Mouse (Mus musculus): ENCODE data around the gene Mtrex. TPM values are rescaled to one million over a fixed set of nuclear protein-coding genes. Genes with fewer than 3 reads are reported as not detected.

Mtrex gene
- total RNA-seq, 2 experiments from 2014 or later = 69.9 to 85.6 TPM

- 0 out of 2 replicates have a peak, but pooled peaks have one; percentile 9 for ATAC-seq (replicated peaks; ENCODE audit: poor library complexity)
Observed at GRCm38 (mm10) chr13:112870039-112870690, 57.0 kb downstream of the Mtrex start.

- no peak for ATAC-seq (replicated peaks; ENCODE audit: poor library complexity)
Observed at GRCm38 (mm10) chr13:112867381-112867780, 59.8 kb downstream of the Mtrex start.

GRCm38 (mm10) chr13:112866782-112867181 lies 60.4 kb downstream of the Mtrex start:
- peak; percentile 33; the same call in 1 of the 2 replicates for ATAC-seq (replicated peaks; ENCODE audit: poor library complexity)

- no peak for ATAC-seq (replicated peaks; ENCODE audit: poor library complexity)
Observed at GRCm38 (mm10) chr13:112862978-112863677, 64.1 kb downstream of the Mtrex start.

- ATAC-seq (replicated peaks; ENCODE audit: poor library complexity) = no peak
Observed at GRCm38 (mm10) chr13:112862342-112862741, 64.9 kb downstream of the Mtrex start.

GRCm38 (mm10) chr13:112861825-112862306 lies 65.3 kb downstream of the Mtrex start:
- no peak for ATAC-seq (replicated peaks; ENCODE audit: poor library complexity)

GRCm38 (mm10) chr13:112860911-112861310 lies 66.3 kb downstream of the Mtrex start:
- no peak for ATAC-seq (replicated peaks; ENCODE audit: poor library complexity)

GRCm38 (mm10) chr13:112860370-112860769 lies 66.8 kb downstream of the Mtrex start:
- no peak for ATAC-seq (replicated peaks; ENCODE audit: poor library complexity)

GRCm38 (mm10) chr13:112859574-112860134 lies 67.5 kb downstream of the Mtrex start:
- no peak for ATAC-seq (replicated peaks; ENCODE audit: poor library complexity)

GRCm38 (mm10) chr13:112857921-112858320 lies 69.3 kb downstream of the Mtrex start:
- ATAC-seq (replicated peaks; ENCODE audit: poor library complexity) = no peak

- ATAC-seq (replicated peaks; ENCODE audit: poor library complexity) = peak; percentile 37; the same call in 1 of the 2 replicates
Observed at GRCm38 (mm10) chr13:112854402-112854801, 72.8 kb downstream of the Mtrex start.

- no peak for ATAC-seq (replicated peaks; ENCODE audit: poor library complexity)
Observed at GRCm38 (mm10) chr13:112853710-112854316, 73.4 kb downstream of the Mtrex start.

- ATAC-seq (replicated peaks; ENCODE audit: poor library complexity) = 0 out of 2 replicates have a peak, but pooled peaks have one; percentile 17
Observed at GRCm38 (mm10) chr13:112845931-112846330, 81.3 kb downstream of the Mtrex start.

GRCm38 (mm10) chr13:112840241-112841087 lies 86.7 kb downstream of the Mtrex start:
- ATAC-seq (replicated peaks; ENCODE audit: poor library complexity) = no peak

GRCm38 (mm10) chr13:112838562-112839232 lies 88.5 kb downstream of the Mtrex start:
- ATAC-seq (replicated peaks; ENCODE audit: poor library complexity) = peak; percentile 92

- peak; percentile 55 for ATAC-seq (replicated peaks; ENCODE audit: poor library complexity)
Observed at GRCm38 (mm10) chr13:112837621-112838155, 89.5 kb downstream of the Mtrex start.

GRCm38 (mm10) chr13:112836951-112837350 lies 90.2 kb downstream of the Mtrex start:
- no peak for ATAC-seq (replicated peaks; ENCODE audit: poor library complexity)

GRCm38 (mm10) chr13:112835113-112835512 lies 92.1 kb downstream of the Mtrex start:
- ATAC-seq (replicated peaks; ENCODE audit: poor library complexity) = no peak

GRCm38 (mm10) chr13:112833895-112834263 lies 93.3 kb downstream of the Mtrex start:
- no peak for ATAC-seq (replicated peaks; ENCODE audit: poor library complexity)

Measured in megakaryocyte progenitor cell, adult 5-6 weeks (primary cell).